Mouse (Mus musculus): ENCODE measurements at regions not wholly inside any gene's neighbourhood (a gene's known extent, or its start where the extent isn't known, plus 50 kb on each side); places are given as distances from the start of the nearest gene placed in this dataset.

- DNase-seq: peak in 1 of 2 experiments; percentile 11
Measured at GRCm38 (mm10) chr8:35996330-35997077, 230.9 kb downstream of the Gm19410 start.

- peak; percentile 58 to 85 for DNase-seq
Measured at GRCm38 (mm10) chr8:35999584-35999983, 234.0 kb downstream of the Gm19410 start.

- DNase-seq: no peak
Measured at GRCm38 (mm10) chr8:36004387-36004786, 238.8 kb downstream of the Gm19410 start.

GRCm38 (mm10) chr8:36005536-36005935 lies 239.9 kb downstream of the Gm19410 start:
- peak in 1 of 2 experiments; percentile 36 for DNase-seq

- DNase-seq: no peak
Measured at GRCm38 (mm10) chr8:36007724-36008123, 242.1 kb downstream of the Gm19410 start.

- no peak for DNase-seq
Measured at GRCm38 (mm10) chr8:36009565-36009964, 244.0 kb downstream of the Gm19410 start.

- no peak for DNase-seq
Measured at GRCm38 (mm10) chr8:36010446-36011217, 245.0 kb downstream of the Gm19410 start.

GRCm38 (mm10) chr8:36014862-36015261 lies 249.3 kb downstream of the Gm19410 start:
- no peak for DNase-seq

GRCm38 (mm10) chr8:36016321-36017114 lies 250.9 kb downstream of the Gm19410 start:
- peak; percentile 57 to 71 for DNase-seq

- DNase-seq: no peak
Measured at GRCm38 (mm10) chr8:36018993-36019753, 253.6 kb downstream of the Gm19410 start.

- DNase-seq: no peak
Measured at GRCm38 (mm10) chr8:36019895-36020294, 254.3 kb downstream of the Gm19410 start.

- no peak for DNase-seq
Measured at GRCm38 (mm10) chr8:36027586-36027985, 262.0 kb downstream of the Gm19410 start.

GRCm38 (mm10) chr8:36028121-36028955 lies 262.7 kb downstream of the Gm19410 start:
- DNase-seq: no peak

GRCm38 (mm10) chr8:36029445-36029844 lies 263.9 kb downstream of the Gm19410 start:
- DNase-seq: no peak

- no peak for DNase-seq
Measured at GRCm38 (mm10) chr8:36030237-36030636, 264.6 kb downstream of the Gm19410 start.

GRCm38 (mm10) chr8:36031966-36032719 lies 266.6 kb downstream of the Gm19410 start:
- DNase-seq: no peak

- DNase-seq: no peak
Measured at GRCm38 (mm10) chr8:36035339-36035738, 269.7 kb downstream of the Gm19410 start.

GRCm38 (mm10) chr8:36036271-36036670 lies 270.7 kb downstream of the Gm19410 start:
- no peak for DNase-seq

GRCm38 (mm10) chr8:36041222-36041864 lies 275.8 kb downstream of the Gm19410 start:
- no peak for DNase-seq

GRCm38 (mm10) chr8:36042594-36042993 lies 277.0 kb downstream of the Gm19410 start:
- no peak for DNase-seq

Measured in lung, postnatal 4 days (tissue).